Mouse (Mus musculus): ENCODE data around the gene Kif16b. TPM values are rescaled to one million over a fixed set of nuclear protein-coding genes. Genes with fewer than 3 reads are reported as not detected.
"Not testable (repeated sequence)": the region's sequence is repeated elsewhere in the genome, so short reads cannot be mapped to it uniquely, and the experiment has no call there.

The Kif16b gene
- total RNA-seq, 2 experiments from 2014 or later: 18.1 to 19.4 TPM

- no peak for DNase-seq (ENCODE audit: low spot score in 2 of 2)
Measured at GRCm38 (mm10) chr2:142599235-142599634, 302.1 kb downstream of the Kif16b start.

- DNase-seq (ENCODE audit: low spot score in 2 of 2): no peak
Measured at GRCm38 (mm10) chr2:142596176-142597170, 304.9 kb downstream of the Kif16b start.

GRCm38 (mm10) chr2:142590938-142591337, 310.4 kb downstream of the Kif16b start:
- no peak for DNase-seq (ENCODE audit: low spot score in 2 of 2)

GRCm38 (mm10) chr2:142590284-142590724, 311.0 kb downstream of the Kif16b start:
- DNase-seq (ENCODE audit: low spot score in 2 of 2): no peak

GRCm38 (mm10) chr2:142589403-142590283, 311.7 kb downstream of the Kif16b start:
- DNase-seq (ENCODE audit: low spot score in 2 of 2): no peak

GRCm38 (mm10) chr2:142585845-142586244, 315.5 kb downstream of the Kif16b start:
- no peak for DNase-seq (ENCODE audit: low spot score in 2 of 2)

GRCm38 (mm10) chr2:142584851-142585737, 316.2 kb downstream of the Kif16b start:
- DNase-seq (ENCODE audit: low spot score in 2 of 2): no peak

GRCm38 (mm10) chr2:142580449-142580848, 320.9 kb downstream of the Kif16b start:
- DNase-seq (ENCODE audit: low spot score in 2 of 2): no peak

- DNase-seq (ENCODE audit: low spot score in 2 of 2): not testable (repeated sequence)
Measured at GRCm38 (mm10) chr2:142577414-142577813, 323.9 kb downstream of the Kif16b start.

- no peak for DNase-seq (ENCODE audit: low spot score in 2 of 2)
Measured at GRCm38 (mm10) chr2:142569771-142570170, 331.6 kb downstream of the Kif16b start.

Other genes with a start within 250 kb of the Kif16b start
- 10 to 100 TPM; 35.2 to 44.2 TPM for gene Snrpb2, start 161.5 kb upstream of the Kif16b start, total RNA-seq (2021)
- gene Otor, start 176.9 kb upstream of the Kif16b start, total RNA-seq (2021): not detected